Mouse (Mus musculus) heart, adult 9 months (tissue): Measurements from ENCODE around the gene Rnf19b.

ENCODE experiments used
- DNase-seq, 2 experiments: peaks; one replicate each; pipeline ENCODE4 v3.0.0; 2022; ENCODE audit warnings: low spot score in 2 of 2

Gene Rnf19b

GRCm38 (mm10) chr4:129034706-129035660 lies 23.1 kb upstream of the Rnf19b start:
- peak; percentile 79 to 86 for DNase-seq

DNA sequence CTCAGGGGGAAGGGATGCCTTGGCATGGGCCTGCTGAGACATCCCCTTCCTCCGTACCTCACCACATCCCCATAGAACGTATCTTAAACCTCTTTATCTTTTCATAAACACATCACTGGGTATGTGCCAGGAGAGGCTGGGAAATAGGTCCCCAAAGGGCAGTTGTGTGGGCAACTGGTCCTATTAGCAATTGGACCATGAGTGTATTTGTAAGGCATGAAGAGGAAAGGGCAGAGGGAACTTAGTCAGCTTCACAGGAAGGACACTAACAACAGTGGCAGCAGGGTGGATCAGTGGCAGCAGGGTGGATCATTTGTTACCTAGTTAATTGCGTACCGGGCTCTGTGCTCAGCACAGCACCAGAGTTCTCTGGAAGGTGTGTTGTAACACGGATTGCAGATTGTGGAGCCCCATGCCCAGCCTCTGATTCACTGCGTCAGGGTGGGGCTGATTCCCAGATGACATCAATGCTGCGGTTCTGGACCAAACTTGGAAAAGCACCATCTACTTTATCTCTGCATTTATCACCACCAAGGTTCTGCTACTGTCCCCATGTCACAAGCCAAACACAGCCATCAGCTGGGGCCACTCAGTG lies 22.1 kb upstream of the Rnf19b start:
- no peak for DNase-seq

GRCm38 (mm10) chr4:129047721-129048421 lies 10.2 kb upstream of the Rnf19b start:
- no peak for DNase-seq

DNA sequence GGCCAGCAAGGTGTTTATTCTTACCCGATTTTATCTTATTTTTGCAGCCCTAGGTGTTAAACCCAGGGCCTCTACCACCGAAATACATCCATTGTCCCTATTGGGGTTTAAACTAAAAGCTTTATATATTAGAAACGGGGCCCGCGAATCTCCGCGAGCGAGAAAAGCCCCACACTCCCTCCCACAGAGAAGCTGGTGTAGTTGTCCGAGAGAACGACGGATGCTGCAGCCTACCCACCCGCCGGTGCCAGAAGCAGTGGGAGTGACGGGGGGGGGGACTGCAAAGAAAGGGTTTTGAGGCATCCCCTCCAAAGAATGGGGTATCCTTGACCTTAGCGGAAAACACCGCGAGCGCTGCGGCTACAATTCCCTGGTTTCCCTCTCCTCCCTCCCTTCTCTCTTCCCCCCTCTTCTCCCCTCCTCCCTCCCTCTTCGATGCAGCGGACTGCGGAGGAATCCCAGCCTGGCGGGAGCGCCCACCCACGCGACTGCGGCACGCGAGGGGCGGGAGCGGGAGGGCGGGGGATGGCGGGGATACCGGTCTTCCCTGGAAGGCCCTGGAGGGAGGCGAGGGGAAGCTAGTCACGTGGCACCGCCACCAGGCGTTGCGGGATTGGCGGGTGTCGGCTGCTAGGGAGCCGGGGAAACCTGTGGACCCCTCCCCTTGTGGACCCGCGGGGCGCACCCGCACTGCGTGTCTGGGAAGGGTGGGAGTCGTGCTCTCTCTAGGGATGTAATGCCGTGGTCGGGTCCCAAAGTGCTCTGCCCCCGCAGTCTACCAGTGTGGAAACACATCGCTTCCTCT lies 9.4 kb upstream of the Rnf19b start:
- DNase-seq = peak; percentile 54 to 68

- no peak for DNase-seq
Measured at GRCm38 (mm10) chr4:129049306-129050011, 8.6 kb upstream of the Rnf19b start.

- no peak for DNase-seq
Measured at GRCm38 (mm10) chr4:129050365-129050764, 7.7 kb upstream of the Rnf19b start.

- no peak for DNase-seq
Measured at GRCm38 (mm10) chr4:129050901-129051417, 7.1 kb upstream of the Rnf19b start.

- no peak for DNase-seq
Measured at GRCm38 (mm10) chr4:129051461-129052183, 6.4 kb upstream of the Rnf19b start.

DNA sequence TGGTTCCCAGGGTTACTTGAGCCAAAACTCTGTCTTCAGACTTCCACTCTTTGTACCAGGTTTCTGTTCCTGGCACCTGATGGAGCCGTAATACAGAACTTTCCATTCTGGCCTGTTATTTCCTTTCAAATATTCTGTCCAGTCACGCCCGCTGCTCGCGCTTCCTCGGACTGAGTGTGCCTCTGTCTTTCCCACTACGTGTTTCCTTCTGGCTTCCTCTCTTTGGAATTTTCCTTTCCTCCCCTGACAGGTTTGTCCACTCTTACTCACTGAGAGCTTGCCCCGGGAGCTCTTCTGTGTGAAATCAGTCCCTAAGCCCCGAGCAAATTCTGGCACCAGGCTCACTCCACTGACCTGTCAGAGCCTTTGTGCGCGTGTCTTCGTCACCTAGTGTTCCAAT lies 3.3 kb upstream of the Rnf19b start:
- DNase-seq = no peak

- DNase-seq = no peak
Measured at GRCm38 (mm10) chr4:129055562-129055961, 2.5 kb upstream of the Rnf19b start.

DNA sequence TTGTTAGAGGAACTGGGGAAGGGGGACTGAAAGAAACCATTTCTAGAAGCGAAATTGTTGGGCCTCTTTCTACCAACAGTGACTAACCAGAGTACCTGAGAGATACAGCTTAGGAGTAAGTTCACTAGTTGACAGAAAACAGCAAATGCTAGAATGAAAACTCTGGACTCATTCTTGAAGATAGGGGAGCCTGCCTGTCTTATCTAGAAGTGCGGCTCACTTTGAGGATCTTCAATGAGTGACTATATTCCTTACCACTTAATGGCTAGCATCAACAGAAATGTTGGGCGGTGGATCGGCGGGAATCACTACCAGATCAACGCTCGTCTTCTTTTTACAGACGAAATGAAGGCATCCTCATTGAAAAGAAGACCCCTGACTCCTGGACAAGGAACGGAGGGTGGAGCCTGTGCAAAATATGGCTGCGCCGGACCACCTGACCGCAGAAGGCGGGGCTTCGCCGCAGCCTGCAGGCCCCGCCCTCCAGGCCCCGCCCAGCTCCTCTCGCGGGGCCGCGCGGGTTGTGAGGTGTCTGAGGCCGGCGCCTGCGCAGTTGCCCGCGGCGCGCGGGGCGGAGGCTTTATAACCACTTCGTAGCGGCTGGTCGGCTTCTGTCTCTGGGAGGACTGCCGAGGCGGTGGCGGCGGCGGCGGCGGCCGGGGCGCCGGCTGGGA lies 401 bp upstream of the Rnf19b start:
- DNase-seq = peak; percentile 95 to 96

DNA sequence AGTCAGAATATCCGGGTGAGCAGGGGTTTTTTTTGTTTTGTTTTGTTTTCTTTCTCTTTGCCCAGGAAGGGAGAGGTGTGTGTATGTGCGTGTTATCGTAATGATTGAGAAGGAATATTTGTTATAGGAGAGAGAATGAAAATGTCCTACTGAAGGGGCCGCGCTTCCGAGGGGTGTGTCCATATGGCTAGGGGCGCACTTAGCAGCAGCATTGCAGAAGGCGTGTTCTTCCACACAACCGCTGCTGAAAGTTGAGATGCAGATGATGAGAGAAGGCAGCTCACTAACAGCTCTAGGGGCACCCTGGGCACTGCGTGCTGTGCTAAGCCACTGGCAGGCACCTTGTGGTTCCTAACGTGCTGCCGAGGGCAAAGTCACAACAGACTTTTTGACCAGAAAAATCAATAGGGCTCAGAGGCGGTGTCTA lies 1.1 kb downstream of the Rnf19b start:
- DNase-seq = peak in 1 of 2 experiments; percentile 17

DNA sequence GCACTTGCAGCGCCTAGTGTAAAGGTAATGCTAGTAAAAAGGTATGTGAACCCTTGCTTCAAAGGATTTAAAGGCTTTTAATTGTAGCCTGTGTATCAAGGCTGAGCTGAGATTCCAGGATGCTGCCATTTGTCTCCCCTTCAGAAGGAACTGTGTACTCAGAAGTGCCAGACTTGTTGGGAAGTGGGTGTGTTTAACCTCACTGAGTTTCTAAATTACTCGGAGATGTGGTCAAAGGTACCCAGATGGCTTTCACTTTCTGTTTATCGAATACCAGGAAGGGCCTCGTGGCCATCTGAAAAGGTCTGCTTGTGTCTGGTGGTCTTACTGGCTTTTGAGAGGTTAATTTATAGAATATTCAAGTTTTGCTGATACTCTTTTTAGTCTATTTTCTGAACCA lies 1.9 kb downstream of the Rnf19b start:
- DNase-seq = peak in 1 of 2 experiments; percentile 20

DNA sequence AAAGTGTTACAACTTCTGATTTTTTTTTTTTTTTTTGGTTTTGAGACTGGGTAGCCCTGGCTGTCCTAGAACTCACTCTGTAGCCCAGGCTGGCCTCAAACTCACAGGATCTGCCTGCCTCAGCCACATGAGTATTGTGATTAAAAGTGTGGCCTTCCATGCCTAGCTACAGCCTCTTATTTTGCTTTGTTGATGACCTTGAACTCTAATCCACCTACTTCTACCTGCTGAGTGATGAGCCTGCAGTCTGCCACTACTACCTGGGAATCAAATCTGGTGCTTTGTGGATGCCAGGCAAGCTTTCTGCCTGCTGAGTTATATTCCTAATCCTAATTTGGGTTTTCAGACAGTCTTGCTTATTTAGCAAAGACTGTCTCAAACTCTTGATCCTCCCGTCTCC lies 3.4 kb downstream of the Rnf19b start:
- no peak for DNase-seq

DNA sequence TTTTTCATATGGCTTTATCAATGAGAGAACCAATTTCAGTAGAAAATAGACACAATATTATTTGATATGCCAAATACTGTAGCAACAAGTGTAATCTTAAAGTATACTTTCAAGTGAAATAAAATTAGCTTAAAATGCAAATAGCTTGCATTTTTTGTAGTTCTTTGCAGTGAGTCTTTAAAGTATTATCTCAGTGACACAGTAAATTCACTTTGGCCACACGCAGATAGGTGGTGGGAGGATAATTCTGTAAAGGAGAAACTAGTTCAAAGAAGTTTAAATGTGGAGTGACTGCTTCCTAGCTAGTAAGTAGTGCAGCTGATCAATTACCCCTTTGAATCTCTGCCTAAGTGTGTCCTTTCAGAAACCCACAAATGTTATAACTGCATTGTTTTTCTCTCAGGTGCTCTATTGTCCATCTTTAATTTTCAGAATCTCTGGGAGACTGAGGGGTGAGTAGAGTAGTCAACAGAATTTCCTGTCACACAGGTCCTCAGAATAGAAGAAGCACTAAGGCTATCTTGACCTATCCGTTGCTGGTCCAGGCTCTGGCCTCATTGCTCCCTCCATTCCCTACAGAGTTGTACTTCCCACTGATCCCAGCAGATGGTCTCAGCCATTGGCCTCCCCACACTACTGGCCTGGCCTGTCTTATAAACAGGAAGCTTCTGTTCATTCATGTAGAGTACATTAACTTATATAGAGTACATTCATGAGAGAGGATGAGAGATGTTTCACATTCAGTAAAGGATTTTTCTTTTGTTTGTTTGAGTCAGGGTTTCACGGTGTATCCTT lies 4.4 kb downstream of the Rnf19b start:
- DNase-seq = no peak

DNA sequence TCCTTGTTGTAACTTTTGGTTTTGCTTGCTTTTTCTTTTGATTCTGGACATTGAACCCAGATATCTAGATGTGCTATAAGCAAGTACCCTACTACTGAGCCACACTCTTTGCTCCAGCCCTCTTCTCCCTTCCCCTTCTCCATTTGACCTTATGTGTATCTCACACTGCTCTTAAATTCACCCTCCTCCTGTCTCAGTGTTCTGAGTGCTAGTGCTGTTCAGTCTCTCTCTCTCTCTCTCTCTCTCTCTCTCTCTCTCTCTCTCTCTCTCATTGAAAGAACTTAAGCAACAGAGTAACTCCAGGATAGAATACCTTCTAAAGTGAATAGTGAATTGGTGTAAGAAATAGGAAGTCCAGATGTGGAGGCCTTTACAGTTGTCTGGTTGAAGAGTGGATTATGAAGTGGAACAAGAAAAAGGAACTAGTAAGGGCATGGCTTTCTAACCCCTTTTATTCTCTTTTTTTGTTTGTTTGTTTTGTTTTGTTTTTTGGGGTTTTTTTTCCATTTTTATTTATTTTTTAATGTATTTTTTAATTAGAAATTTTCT lies 7.7 kb downstream of the Rnf19b start:
- DNase-seq = no peak

GRCm38 (mm10) chr4:129067638-129068415 lies 9.8 kb downstream of the Rnf19b start:
- DNase-seq = no peak

- no peak for DNase-seq
Measured at GRCm38 (mm10) chr4:129068848-129069247, 10.8 kb downstream of the Rnf19b start.
